Mouse (Mus musculus): ENCODE data around the gene Msi1.
"Not testable (repeated sequence)": the region's sequence is repeated elsewhere in the genome, so short reads cannot be mapped to it uniquely, and the experiment has no call there.

Msi1 gene

GRCm38 (mm10) chr5:115434280-115434852 is 5.0 kb downstream of the Msi1 start:
- no peak for DNase-seq

GRCm38 (mm10) chr5:115434853-115435754 is 5.7 kb downstream of the Msi1 start:
- no peak for DNase-seq

GRCm38 (mm10) chr5:115435755-115436379 is 6.5 kb downstream of the Msi1 start:
- DNase-seq: no peak

GRCm38 (mm10) chr5:115436421-115437124 is 7.2 kb downstream of the Msi1 start:
- DNase-seq: peak; percentile 60 to 84

GRCm38 (mm10) chr5:115437242-115437944 is 8.0 kb downstream of the Msi1 start:
- DNase-seq: no peak

GRCm38 (mm10) chr5:115437945-115438315 is 8.5 kb downstream of the Msi1 start:
- DNase-seq: no peak

- DNase-seq: no peak
Observed at GRCm38 (mm10) chr5:115438667-115439066, 9.3 kb downstream of the Msi1 start.

GRCm38 (mm10) chr5:115441205-115441849 is 11.9 kb downstream of the Msi1 start:
- peak; percentile 67 to 80 for DNase-seq

- DNase-seq: not testable (repeated sequence)
Observed at GRCm38 (mm10) chr5:115442663-115443062, 13.3 kb downstream of the Msi1 start.

GRCm38 (mm10) chr5:115444130-115444529 is 14.7 kb downstream of the Msi1 start:
- no peak for DNase-seq

- peak in 1 of 2 experiments; percentile 63 for DNase-seq
Observed at GRCm38 (mm10) chr5:115447108-115447507, 17.7 kb downstream of the Msi1 start.

- no peak for DNase-seq
Observed at GRCm38 (mm10) chr5:115449247-115449646, 19.8 kb downstream of the Msi1 start.

- no peak for DNase-seq
Observed at GRCm38 (mm10) chr5:115450410-115451317, 21.3 kb downstream of the Msi1 start.

- DNase-seq: no peak
Observed at GRCm38 (mm10) chr5:115454422-115455090, 25.2 kb downstream of the Msi1 start.

- DNase-seq: no peak
Observed at GRCm38 (mm10) chr5:115455838-115456237, 26.4 kb downstream of the Msi1 start.

- DNase-seq: no peak
Observed at GRCm38 (mm10) chr5:115458918-115459317, 29.5 kb downstream of the Msi1 start.

- DNase-seq: no peak
Observed at GRCm38 (mm10) chr5:115464408-115465115, 35.2 kb downstream of the Msi1 start.

- peak; percentile 39 to 60 for DNase-seq
Observed at GRCm38 (mm10) chr5:115465642-115466420, 36.4 kb downstream of the Msi1 start, which contains the start of gene Pla2g1b. Pla2g1b (plus strand) TSS chr5:115466262.

GRCm38 (mm10) chr5:115469791-115470190 is 40.4 kb downstream of the Msi1 start:
- peak; percentile 68 to 72 for DNase-seq
